Mouse (Mus musculus) G1E (cell line): Measurements from ENCODE around the gene Actr6.
"Not testable (repeated sequence)": the region's sequence is repeated elsewhere in the genome, so short reads cannot be mapped to it uniquely, and the experiment has no call there.

ENCODE experiments used
- CTCF ChIP-seq: IDR thresholded peaks from 2 replicates; pipeline ENCODE4 v1.5.1; 2012; ENCODE audit warnings: low read depth, low read length, inconsistent platforms, mixed read lengths
- GATA2 ChIP-seq: IDR thresholded peaks from 2 replicates; pipeline ENCODE4 v1.6.1; 2012; ENCODE audit warnings: low read depth, low read length, inconsistent platforms, borderline replicate concordance
- POLR2AphosphoS5 ChIP-seq: IDR thresholded peaks from 2 replicates; pipeline ENCODE4 v1.6.1; 2012; ENCODE audit warnings: low read depth, low read length, inconsistent platforms; ENCODE audit not compliant: insufficient replicate concordance
- TAL1 ChIP-seq: conservative IDR thresholded peaks from 2 replicates; pipeline ENCODE4 v1.6.1; 2012; ENCODE audit warnings: low read depth, low read length, inconsistent platforms, mixed read lengths

DNA sequence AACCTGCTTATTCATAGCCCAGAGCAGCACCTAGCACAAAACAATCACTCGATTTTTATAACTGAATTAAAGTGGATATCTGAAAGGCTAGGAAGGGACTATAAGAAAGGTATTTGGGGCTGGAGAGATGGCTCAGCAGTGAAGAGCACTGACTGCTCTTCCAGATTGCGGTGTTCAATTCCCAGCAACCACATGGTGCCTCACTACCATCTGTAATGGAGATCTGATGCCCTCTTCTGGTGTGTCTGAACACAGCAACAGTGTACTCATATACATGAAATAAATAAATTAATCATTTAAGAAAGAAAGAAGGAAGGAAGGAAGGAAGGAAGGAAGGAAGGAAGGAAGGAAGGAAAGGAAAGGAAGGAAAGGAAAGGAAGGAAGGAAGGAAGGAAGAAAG lies 35.8 kb downstream of the Actr6 start:
- not testable (repeated sequence) for TF ChIP-seq GATA2, CTCF, TAL1, POLR2AphosphoS5
